Mouse (Mus musculus): ENCODE data around the gene Clec4b1. TPM values are rescaled to one million over a fixed set of nuclear protein-coding genes. Genes with fewer than 3 reads are reported as not detected.
"Not testable (repeated sequence)": the region's sequence is repeated elsewhere in the genome, so short reads cannot be mapped to it uniquely, and the experiment has no call there.

Clec4b1 gene
- polyA plus RNA-seq (2015; fragmentation: Nextera tagmentation; extraction: Ambion mirVana), result not detected in 2 replicates

DNA sequence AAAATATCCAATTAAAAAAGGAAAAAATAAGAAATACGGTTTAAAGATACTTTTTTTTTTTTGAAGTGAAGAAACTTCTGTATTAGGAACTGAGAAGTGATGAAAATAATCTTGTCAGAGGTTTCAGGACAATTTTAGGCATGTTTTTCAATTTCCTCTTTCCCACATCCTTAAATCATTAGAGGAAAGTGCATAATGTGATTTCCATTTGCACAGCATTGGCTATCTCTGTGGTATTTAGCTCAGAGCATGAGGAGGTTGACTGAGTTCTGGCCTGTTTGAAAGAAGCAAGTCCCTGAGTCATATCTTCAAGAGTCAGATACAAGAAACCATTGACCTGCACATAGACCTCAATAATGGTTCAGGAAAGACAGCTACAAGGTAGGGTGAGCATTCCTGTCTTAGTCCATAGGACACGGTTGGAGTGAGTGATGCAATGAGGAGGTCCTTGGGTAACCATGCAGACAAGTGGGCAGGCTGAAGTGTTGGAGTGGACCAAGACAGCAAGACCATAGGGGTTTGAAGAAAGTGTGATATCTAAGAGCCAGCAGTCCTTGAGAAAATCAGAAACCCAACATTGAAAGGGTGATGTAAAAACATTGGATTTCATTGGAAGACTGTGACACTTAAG, at the start of gene Clec4b1:
Gene Clec4b1 (plus strand): TSS at position 221 of the 631 bp plus-strand sequence.
- Histone ChIP-seq H3K27me3 (replicated peaks) (no peaks in the 10 kb centered on the region), H3K9me3 (peaks cover 6% of the 10 kb centered on the region; the same call in 1 of the 2 replicates), H3K27ac (no peak within 1 kb of the TSS), H3K4me2 (no peak within 1 kb of the TSS), H3K9ac (no peak within 1 kb of the TSS), H3K36me3 (replicated peaks) (no peaks in the 10 kb centered on the region), H3K4me1 (no peaks in the 10 kb centered on the region), H3K4me3 (no peak within 1 kb of the TSS)
- no peak for ATAC-seq (replicated peaks)
- WGBS, result 84% methylated on average over 2 of the region's 2 CpGs

DNA sequence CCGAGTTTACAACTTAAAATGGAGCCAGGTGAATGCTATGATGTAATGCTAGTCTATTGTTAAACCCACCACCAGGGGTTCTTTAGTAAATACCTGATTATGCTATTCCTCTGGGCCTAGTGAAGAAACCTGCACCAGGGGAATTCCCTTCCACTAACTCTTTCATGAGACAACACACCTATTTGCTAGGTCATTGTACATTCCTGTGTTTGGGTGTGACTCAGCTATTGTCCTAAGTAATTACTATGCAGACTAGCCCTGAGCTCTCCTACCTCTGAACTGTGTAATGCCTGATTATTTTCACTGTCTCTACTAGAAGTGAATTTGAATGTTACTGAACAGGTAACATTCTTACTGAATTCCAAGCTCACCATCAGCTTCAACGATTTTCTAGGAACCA, 45.1 kb upstream of the Clec4b1 start:
- not testable (repeated sequence) for H3K9ac ChIP-seq; H3K36me3 ChIP-seq (replicated peaks); ATAC-seq (replicated peaks); H3K9me3 ChIP-seq; H3K4me1 ChIP-seq; H3K27ac ChIP-seq; H3K27me3 ChIP-seq (replicated peaks); H3K4me2 ChIP-seq; H3K4me3 ChIP-seq
- 88% methylated on average over 2 of the region's 2 CpGs for WGBS

DNA sequence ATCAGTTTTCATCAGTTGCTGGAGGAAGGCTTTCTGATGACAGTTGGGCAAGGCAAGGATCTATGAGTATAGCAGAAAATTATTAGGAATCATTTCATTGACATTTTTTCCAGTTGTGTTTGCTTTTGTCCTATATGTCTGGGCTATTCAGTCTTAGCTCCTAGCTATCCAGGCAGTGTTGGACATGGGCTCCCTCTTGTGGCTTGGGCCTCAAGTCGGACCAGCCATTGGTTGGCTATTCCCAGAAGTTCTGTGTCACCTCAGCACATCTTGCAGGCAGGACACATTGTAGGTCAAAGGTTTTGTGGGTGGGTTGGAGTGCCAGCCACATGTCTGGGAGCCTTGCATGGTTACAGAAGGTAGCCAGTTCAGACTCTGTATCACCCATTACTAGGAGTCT, 44.2 kb upstream of the Clec4b1 start:
- 77% methylated on average over 1 of the region's 1 CpGs for WGBS
- Histone ChIP-seq H3K4me1 (no peaks in the 10 kb centered on the region), H3K36me3 (replicated peaks) (no peaks in the 10 kb centered on the region), H3K27ac (no peak overlapping the region), H3K9me3 (no peaks in the 10 kb centered on the region), H3K9ac (no peak overlapping the region), H3K27me3 (replicated peaks) (no peaks in the 10 kb centered on the region), H3K4me2 (no peak overlapping the region), H3K4me3 (no peak overlapping the region)
- no peak for ATAC-seq (replicated peaks)

DNA sequence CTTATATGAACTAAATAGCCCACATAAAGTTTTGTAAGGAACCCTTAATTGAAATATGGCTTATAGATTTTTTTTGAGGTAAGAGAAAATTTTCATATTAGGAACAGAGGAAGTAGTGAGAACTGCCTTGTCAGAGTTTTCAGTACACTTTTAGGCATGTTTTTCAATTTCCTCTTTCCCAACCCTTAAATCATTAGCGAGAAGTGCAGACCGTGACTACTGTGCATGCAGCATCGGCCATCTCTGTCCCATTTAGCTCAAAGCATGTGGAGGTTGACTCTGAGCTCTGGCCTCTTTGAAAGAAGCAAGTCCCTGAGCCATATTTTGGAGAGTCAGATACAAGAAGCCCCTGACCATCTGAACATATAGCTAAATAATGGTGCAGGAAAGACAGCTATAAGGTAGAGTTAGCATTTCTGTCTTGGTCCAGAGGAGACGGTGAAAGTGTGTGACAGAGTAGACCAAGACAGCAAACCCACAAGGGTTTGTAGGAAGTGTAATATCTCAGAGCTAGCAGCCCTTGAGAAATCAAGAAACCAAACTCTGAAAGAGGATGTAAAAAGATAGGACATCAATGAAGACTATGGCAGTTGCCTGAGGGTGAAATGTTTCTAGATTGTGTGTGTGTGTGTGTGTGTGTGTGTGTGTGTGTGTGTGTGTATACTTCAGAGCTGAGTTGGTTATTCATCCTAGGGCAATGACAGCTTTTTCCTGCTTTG, 45.5 kb downstream of the Clec4b1 start:
- H3K9ac ChIP-seq, result no peak overlapping the region
- no peaks in the 10 kb centered on the region for H3K36me3 ChIP-seq (replicated peaks)
- H3K9me3 ChIP-seq, result no peaks in the 10 kb centered on the region
- no peaks in the 10 kb centered on the region for H3K27me3 ChIP-seq (replicated peaks)
- H3K27ac ChIP-seq, result no peak overlapping the region
- H3K4me3 ChIP-seq, result no peak overlapping the region
- ATAC-seq (replicated peaks), result no peak
- no peak overlapping the region for H3K4me2 ChIP-seq
- 89% methylated on average over 4 of the region's 4 CpGs for WGBS
- H3K4me1 ChIP-seq, result no peaks in the 10 kb centered on the region

DNA sequence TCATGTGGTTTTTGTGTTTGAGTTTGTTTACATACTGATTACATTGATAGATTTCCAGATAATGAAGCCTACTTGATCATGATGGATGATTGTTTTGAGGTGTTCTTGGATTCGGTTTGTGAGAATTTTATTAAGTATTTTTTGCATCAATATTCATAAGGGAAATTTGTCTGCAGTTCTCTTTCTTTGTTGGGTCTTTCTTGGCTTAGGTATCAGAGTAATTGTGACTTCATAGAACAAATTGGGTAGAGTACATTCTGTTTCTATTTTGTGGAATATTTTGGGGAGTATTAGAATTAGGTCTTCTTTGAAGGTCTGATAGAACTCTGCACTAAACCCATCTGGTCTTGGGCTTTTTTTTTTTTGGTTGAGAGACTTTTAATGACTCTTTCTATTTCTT, 56.4 kb downstream of the Clec4b1 start, which contains the start of gene Clec4a2:
Gene Clec4a2 (plus strand): TSS at position 301 of the 400 bp plus-strand sequence.
- H3K4me1 ChIP-seq; H3K9ac ChIP-seq; ATAC-seq (replicated peaks); H3K4me3 ChIP-seq; H3K4me2 ChIP-seq; H3K36me3 ChIP-seq (replicated peaks); H3K9me3 ChIP-seq; H3K27ac ChIP-seq; H3K27me3 ChIP-seq (replicated peaks): not testable (repeated sequence)
- WGBS, result 67% methylated on average over 1 of the region's 1 CpGs

Other genes starting within 250 kb of the Clec4b1 start
- gene Slc2a3, start 248.3 kb upstream of the Clec4b1 start, polyA plus RNA-seq (2015; fragmentation: Nextera tagmentation; extraction: Ambion mirVana), result 34.6 and 36.8 TPM in 2 replicates
- gene Foxj2, start 230.0 kb upstream of the Clec4b1 start, polyA plus RNA-seq (2015; fragmentation: Nextera tagmentation; extraction: Ambion mirVana), result 8.3 and 9.1 TPM in 2 replicates
- 1.4 and 1.6 TPM in 2 replicates for gene C3ar1, start 193.8 kb upstream of the Clec4b1 start, polyA plus RNA-seq (2015; fragmentation: Nextera tagmentation; extraction: Ambion mirVana)
- gene Necap1, start 175.5 kb upstream of the Clec4b1 start, polyA plus RNA-seq (2015; fragmentation: Nextera tagmentation; extraction: Ambion mirVana), result 134 and 146 TPM in 2 replicates
- 2.0 and 2.1 TPM in 2 replicates for gene Clec4a1, start 128.1 kb upstream of the Clec4b1 start, polyA plus RNA-seq (2015; fragmentation: Nextera tagmentation; extraction: Ambion mirVana)
- 1.6 TPM in 2 replicates for gene Clec4a3, start 97.4 kb upstream of the Clec4b1 start, polyA plus RNA-seq (2015; fragmentation: Nextera tagmentation; extraction: Ambion mirVana)
- gene Clec4a4, start 59.6 kb upstream of the Clec4b1 start, polyA plus RNA-seq (2015; fragmentation: Nextera tagmentation; extraction: Ambion mirVana), result not detected in 2 replicates
- 1.5 and 2.6 TPM in 2 replicates for gene Clec4a2, start 56.5 kb downstream of the Clec4b1 start, polyA plus RNA-seq (2015; fragmentation: Nextera tagmentation; extraction: Ambion mirVana)
- gene Clec4b2, start 122.9 kb downstream of the Clec4b1 start, polyA plus RNA-seq (2015; fragmentation: Nextera tagmentation; extraction: Ambion mirVana), result not detected in 2 replicates
- gene Clec4n, start 179.9 kb downstream of the Clec4b1 start, polyA plus RNA-seq (2015; fragmentation: Nextera tagmentation; extraction: Ambion mirVana), result 1.2 and 1.4 TPM in 2 replicates
- not detected in 2 replicates for gene Clec4d, start 212.1 kb downstream of the Clec4b1 start, polyA plus RNA-seq (2015; fragmentation: Nextera tagmentation; extraction: Ambion mirVana)
- not detected in 2 replicates for gene Clec4e, start 239.9 kb downstream of the Clec4b1 start, polyA plus RNA-seq (2015; fragmentation: Nextera tagmentation; extraction: Ambion mirVana)